Mouse (Mus musculus) megakaryocyte, embryonic 14.5 days (primary cell): ENCODE data around the gene Fbxw8.

Source experiments
- FLI1 ChIP-seq: IDR thresholded peaks from 2 replicates; pipeline ENCODE4 v1.6.1; 2012; ENCODE audit warnings: low read length, inconsistent platforms, mixed read lengths
- GATA1 ChIP-seq: IDR thresholded peaks from 3 replicates; pipeline ENCODE4 v1.6.1; 2012; ENCODE audit warnings: mixed read lengths, low read length, inconsistent platforms, borderline replicate concordance

DNA sequence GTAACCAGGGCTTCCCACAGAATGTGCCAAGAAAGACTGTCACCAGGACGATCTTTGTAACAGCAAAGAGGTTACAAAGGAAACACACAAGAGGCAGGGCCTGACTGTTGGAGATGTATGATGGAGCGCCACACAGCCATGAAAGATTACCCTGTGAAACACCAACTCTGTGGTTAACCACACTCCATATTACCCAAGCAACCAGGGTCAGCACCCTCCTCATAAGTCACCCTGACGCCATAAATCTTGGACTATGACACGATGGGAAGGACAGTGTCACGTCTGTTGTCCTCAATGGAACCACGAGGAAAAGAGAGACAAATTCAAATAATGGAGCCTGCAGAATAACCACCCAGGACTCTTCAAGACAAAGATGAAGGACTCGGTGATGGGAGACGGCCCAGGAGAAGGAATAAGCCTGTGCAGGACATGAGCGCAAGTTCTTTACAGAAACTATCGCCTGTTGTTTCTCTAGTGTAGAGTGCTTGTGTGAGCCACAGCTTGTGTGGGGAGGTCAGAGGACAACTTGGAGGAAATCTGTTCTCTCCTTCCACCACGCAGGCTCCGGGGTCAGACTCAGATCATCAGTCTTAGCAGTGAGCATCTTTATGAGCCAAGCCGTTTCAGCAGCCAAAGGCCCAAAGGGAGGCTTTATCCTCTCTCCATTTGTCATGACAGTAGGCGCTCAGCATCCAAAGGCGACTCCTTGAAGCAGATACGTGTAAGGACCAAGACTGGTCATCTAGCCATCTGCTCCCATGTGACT lies 49.6 kb upstream of the Fbxw8 start:
- TF ChIP-seq GATA1 (no peak), FLI1 (no peak)
